Mouse (Mus musculus): Measurements from ENCODE around the gene Nxpe4.

DNA sequence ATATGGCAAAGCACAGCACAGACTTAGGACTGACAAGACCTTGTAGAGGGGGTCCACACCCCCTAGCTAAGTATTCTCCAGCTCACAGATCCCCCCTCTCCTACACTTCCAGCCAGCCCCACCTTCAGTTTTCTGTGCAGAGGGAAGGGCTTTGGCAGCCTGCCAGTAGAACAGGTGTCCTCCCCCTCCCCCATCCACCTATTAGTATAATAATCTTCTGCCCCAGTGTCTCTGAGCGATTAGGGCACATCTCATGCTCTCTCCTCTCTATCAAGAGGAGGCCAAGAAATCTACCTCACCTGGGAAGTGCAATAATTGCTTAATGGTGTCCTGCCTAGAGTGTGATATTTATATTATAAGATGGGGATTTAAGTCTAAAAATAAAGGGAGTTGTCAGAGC, 83.7 kb downstream of the Nxpe4 start:
- TF ChIP-seq CTCF (IDR thresholded peaks at IDR 0.05; ENCODE audit: borderline replicate concordance, control insufficient read depth, extremely low read depth, insufficient read depth, low read length, poor library complexity): no peak
- TF ChIP-seq POLR2A (IDR thresholded peaks at IDR 0.05; ENCODE audit: control insufficient read depth, extremely low read depth, insufficient read depth, low read length, poor library complexity): no peak

Data from thymus, adult 2 months (tissue).